Mouse (Mus musculus): ENCODE results near the gene Dmpk. TPM values are rescaled to one million over a fixed set of nuclear protein-coding genes. Genes with fewer than 3 reads are reported as not detected.

The Dmpk gene
- polyA plus RNA-seq, 1 experiment from 2014 or later = 73.9 TPM

DNA sequence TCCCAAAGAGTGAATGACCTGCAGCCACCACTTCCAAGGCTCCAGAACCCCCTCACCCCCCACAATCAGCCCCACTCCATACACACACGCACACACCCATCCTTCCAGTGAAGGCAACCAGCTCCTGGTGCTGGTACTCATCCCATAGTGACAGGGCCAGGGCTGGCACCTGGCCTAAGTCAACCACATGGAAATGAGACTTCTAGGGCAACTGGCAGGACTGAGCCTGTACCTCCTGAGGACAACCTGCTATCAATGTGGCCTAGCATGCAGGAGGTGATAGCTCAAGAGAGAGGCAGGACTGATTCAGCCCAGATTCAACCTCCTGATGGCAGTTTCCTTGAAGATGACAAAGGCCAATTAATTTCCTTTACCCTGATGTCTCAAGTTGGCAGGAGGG is 16.6 kb downstream of the Dmpk start:
- Histone ChIP-seq H3K4me1 (peaks cover 18% of the 10 kb centered on the region), H3K9ac (no peak overlapping the region), H3K36me3 (no peaks in the 10 kb centered on the region), H3K27ac (no peak overlapping the region), H3K27me3 (replicated peaks) (no peaks in the 10 kb centered on the region), H3K4me2 (no peak overlapping the region), H3K4me3 (replicated peaks) (no peak overlapping the region), H3K9me3 (no peaks in the 10 kb centered on the region)
- 79% methylated on average over 1 of the region's 1 CpGs for WGBS
- ATAC-seq (ENCODE audit: insufficient read depth, low FRiP score, low read depth) = no peak

DNA sequence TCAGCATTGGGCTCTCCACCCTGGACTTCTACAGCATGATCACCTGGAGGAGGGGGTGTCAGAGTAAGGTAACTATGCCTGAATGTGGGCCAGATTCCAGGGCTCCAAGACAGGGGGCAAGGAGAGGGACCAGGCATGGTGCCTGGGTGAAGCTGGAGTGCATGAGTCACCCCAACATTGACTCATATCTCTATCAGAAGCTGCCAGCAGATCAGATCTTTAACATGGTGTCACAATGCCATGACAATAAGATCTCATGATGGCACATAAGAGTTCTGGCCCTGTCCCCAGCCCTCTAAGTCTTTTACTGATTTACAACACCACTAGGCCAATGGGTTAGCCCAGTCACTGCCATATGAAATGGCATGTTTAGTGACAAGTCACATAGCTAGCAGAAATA is 20.1 kb downstream of the Dmpk start:
- H3K9ac ChIP-seq = no peak overlapping the region
- no peaks in the 10 kb centered on the region for H3K9me3 ChIP-seq
- no peaks in the 10 kb centered on the region; the same call in 1 of the 2 replicates for H3K4me1 ChIP-seq
- H3K27ac ChIP-seq = no peak overlapping the region
- no peak for ATAC-seq (ENCODE audit: insufficient read depth, low FRiP score, low read depth)
- H3K27me3 ChIP-seq (replicated peaks) = no peaks in the 10 kb centered on the region
- no peak overlapping the region for H3K4me3 ChIP-seq (replicated peaks)
- H3K36me3 ChIP-seq = no peaks in the 10 kb centered on the region
- H3K4me2 ChIP-seq = no peak overlapping the region

DNA sequence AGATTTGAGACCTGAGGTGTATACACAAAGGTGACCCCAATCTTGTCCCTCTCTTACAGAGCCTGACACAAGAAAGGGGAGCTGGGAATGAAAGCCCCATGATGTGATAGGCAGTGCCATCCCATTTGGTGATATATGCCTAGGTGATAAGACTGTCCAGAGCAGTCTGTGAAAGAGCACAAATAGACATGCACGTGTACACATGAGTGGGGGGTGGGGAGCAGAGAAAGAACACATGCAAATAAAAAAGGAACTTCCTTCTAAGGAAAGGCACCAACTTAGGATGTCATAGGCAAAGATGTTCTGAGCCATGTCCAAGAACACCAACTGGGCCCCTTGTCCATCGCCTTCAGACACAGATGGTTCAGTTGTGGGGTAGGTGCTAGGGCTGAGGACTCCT is 20.8 kb downstream of the Dmpk start:
- no peak overlapping the region for H3K27ac ChIP-seq
- no peak overlapping the region for H3K9ac ChIP-seq
- H3K36me3 ChIP-seq = no peaks in the 10 kb centered on the region
- H3K27me3 ChIP-seq (replicated peaks) = no peaks in the 10 kb centered on the region
- no peak overlapping the region for H3K4me2 ChIP-seq
- H3K4me1 ChIP-seq = no peaks in the 10 kb centered on the region
- no peaks in the 10 kb centered on the region for H3K9me3 ChIP-seq
- no peak for ATAC-seq (ENCODE audit: insufficient read depth, low FRiP score, low read depth)
- no peak overlapping the region for H3K4me3 ChIP-seq (replicated peaks)
- WGBS = 70% methylated on average over 2 of the region's 2 CpGs

DNA sequence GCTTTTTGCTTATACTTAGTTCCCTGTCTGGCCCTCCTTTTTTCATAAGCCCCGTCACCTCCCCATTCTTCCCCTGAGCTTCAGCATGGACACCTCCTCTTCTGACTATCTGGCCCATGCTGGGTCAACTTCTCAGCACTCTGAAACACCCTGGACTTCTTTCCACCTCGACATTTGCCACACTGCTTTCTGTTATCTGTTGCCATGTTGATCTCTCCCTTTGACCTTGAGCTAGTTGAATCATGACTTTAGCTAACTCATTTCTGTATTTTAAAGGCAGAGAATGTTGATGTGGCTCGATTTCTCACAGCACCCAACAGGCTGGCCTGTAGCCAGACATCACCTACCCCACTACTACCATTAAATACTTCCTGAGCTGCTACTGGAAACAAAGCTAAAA is 23.8 kb downstream of the Dmpk start:
- no peaks in the 10 kb centered on the region for H3K27me3 ChIP-seq (replicated peaks)
- no peak for ATAC-seq (ENCODE audit: insufficient read depth, low FRiP score, low read depth)
- no peak overlapping the region for H3K9ac ChIP-seq
- H3K4me2 ChIP-seq = no peak overlapping the region
- no peaks in the 10 kb centered on the region for H3K36me3 ChIP-seq
- no peak overlapping the region for H3K4me3 ChIP-seq (replicated peaks)
- 48% methylated on average over 3 of the region's 3 CpGs for WGBS
- no peak overlapping the region for H3K27ac ChIP-seq
- no peaks in the 10 kb centered on the region for H3K4me1 ChIP-seq
- H3K9me3 ChIP-seq = no peaks in the 10 kb centered on the region

DNA sequence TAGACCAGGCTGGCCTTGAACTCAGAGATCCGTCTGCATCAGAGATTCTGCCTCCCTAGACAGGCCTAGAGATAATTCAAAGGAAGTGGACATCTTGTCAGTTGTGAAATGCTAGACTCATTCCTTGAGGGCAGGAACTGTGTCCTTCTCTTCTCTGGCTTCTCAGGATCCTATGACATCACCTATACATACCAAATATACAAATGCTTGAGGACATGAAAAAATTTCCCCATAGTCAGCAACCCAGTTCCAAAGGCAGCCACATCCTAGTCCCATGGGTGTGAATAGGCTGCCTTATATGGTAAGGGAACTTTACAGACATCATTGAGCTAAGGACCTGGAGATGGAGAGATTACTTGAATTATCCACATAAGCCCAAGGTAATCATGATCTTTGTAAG is 25.9 kb downstream of the Dmpk start:
- Histone ChIP-seq H3K27me3 (replicated peaks) (no peaks in the 10 kb centered on the region), H3K36me3 (no peaks in the 10 kb centered on the region), H3K27ac (no peak overlapping the region), H3K4me1 (no peaks in the 10 kb centered on the region), H3K9ac (no peak overlapping the region), H3K9me3 (no peaks in the 10 kb centered on the region), H3K4me3 (replicated peaks) (no peak overlapping the region), H3K4me2 (no peak overlapping the region)
- 74% methylated on average over 1 of the region's 1 CpGs for WGBS
- no peak for ATAC-seq (ENCODE audit: insufficient read depth, low FRiP score, low read depth)

DNA sequence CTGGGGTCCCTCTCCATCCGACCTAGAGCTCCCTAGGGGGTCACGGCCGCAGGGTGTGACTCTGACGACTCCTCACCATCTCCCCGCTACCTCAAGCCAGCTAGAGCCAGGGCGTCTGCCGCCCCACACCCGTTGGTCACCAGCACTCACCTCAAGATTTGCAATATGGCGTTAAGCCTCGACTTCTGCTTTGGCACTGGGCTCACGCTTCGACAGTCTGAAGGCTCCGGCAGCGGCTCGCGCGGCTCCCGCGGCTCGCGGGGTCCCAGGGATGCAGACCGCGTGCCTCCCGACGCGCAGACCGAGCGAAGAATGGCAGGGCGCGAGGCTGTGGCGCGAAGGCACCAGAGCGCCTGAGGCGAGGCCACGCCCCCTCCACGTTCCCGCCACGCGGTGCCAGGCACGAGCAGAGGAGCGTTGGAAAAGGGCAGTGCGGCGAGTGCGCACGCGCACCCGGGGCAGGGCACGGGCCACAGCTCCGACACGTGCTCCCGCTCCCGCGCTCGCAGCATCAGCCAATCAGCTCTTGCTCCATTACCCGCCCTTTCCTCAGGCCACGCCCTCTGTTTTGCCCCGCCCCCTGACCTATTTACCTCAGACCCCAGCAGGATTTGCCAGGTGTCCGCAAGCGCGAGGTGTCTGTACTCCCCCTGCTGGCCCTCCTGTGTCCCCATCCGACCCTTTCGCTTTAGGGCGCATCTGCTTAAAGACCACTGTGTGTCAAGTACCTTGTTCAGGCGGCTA is 34.6 kb downstream of the Dmpk start, which contains the start of gene Gm4969:
Gene Gm4969, minus strand, starts transcription at position 341 of the 744 bp plus-strand sequence.
- H3K9ac ChIP-seq = no peak within 1 kb of the TSS
- 22% methylated on average over 64 of the region's 64 CpGs for WGBS
- H3K9me3 ChIP-seq = no peaks in the 10 kb centered on the region; the same call in 1 of the 2 replicates

DNA sequence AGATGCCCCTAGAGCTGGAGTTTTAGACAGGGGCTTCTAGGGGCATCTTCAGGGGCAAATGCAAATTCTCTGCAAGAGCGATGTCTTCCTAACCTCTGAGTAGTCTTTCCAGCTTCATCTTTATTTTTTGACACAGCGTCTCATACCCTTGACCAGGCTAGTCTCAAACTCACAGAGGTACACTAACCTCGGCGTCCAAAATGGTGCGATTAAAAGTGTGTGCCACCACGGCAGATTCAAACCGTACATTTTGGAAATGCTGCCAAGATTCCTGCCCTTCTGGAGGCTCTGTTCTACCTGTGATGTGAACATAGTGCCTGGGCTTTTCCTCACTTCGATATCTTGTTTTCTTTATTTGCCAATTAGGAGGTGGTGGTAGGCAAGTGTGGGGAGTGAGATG is 35.4 kb downstream of the Dmpk start:
- Histone ChIP-seq H3K9me3 (no peaks in the 10 kb centered on the region; the same call in 1 of the 2 replicates), H3K4me2 (no peak overlapping the region), H3K4me1 (peaks cover 23% of the 10 kb centered on the region), H3K4me3 (replicated peaks) (no peak overlapping the region), H3K27me3 (replicated peaks) (no peaks in the 10 kb centered on the region), H3K9ac (no peak overlapping the region), H3K27ac (no peak overlapping the region), H3K36me3 (no peaks in the 10 kb centered on the region)
- 92% methylated on average over 8 of the region's 8 CpGs for WGBS
- ATAC-seq (ENCODE audit: insufficient read depth, low FRiP score, low read depth) = no peak

More for the DNA sequence above, 34.6 kb downstream of the Dmpk start, which contains the start of gene Gm4969:
- Histone ChIP-seq H3K27ac (no peak within 1 kb of the TSS), H3K27me3 (replicated peaks) (no peaks in the 10 kb centered on the region), H3K4me2 (peak within 1 kb of the TSS; percentile 59), H3K4me1 (peaks cover 23% of the 10 kb centered on the region), H3K36me3 (no peaks in the 10 kb centered on the region), H3K4me3 (replicated peaks) (peak within 1 kb of the TSS; percentile 32)
- peak; percentile 15; the same call in 1 of the 2 replicates for ATAC-seq (ENCODE audit: insufficient read depth, low FRiP score, low read depth)

DNA sequence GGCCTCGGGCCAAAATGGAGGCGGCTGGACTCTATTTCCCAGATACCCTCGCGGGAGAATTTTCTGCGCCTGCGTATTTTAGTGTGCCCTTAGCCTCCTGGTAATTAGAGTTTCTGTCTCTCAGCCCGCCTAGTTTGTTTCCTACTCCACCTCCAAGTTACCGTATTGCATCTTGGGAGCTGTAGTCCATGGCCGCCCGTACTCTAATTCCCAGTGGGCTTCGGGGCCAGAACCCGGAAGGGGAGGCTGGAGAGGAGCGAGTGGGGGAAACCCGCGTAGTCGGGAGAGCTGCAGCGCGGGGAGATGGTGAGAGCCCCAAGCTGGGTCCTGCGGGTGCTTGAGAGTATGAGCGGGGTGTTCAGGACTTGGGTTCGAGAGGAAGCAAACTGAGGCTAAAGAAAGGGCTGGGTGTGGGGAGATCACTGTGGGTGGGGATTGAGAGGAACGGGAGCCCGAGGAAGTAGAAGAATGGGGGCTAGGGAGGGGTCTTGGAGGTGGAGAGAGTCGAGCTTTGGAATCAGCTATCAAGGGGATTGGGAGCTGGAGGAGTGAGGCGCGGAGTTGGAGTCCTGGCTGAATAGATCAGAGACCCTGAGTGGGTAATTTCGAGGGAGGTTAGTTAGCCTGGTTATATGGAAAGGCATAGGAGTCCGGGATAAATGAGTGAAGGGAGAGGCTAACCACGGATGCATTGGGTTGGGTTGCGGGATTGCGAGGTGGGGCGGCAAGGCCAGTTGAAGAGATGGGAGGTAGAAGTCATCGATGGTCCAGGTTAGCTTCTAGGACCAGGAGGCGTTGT is 36.2 kb downstream of the Dmpk start, which contains the start of gene Fbxo46:
Gene Fbxo46, plus strand, starts transcription at position 229 of the 799 bp plus-strand sequence.
- ATAC-seq (ENCODE audit: insufficient read depth, low FRiP score, low read depth) = peak; percentile 95
- H3K27me3 ChIP-seq (replicated peaks) = no peaks in the 10 kb centered on the region
- WGBS = 2% methylated on average over 34 of the region's 34 CpGs

DNA sequence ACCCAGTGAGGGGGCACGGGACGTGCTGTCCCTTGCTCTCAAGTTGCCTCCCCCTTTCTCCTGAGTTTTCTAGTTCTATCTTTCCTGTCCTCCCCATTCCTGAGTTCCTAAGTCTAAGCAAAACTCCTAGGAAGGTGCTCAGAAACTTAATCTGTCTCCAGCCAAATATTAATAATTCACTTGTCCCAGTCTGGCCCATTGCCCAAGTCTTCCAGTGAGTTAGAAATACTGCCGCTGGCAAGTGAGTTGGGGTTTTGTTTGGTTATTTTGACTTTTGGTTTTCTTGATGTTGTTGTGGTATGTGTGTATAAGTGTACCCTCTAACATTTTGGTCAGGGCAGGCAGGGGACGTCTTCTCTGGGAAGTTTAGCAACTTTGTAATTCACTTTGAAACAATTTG is 38.0 kb downstream of the Dmpk start:
- Histone ChIP-seq H3K27ac (no peak overlapping the region), H3K4me2 (no peak overlapping the region)
- 92% methylated on average over 4 of the region's 4 CpGs for WGBS

More for the DNA sequence above, 36.2 kb downstream of the Dmpk start, which contains the start of gene Fbxo46:
- Histone ChIP-seq H3K9me3 (no peaks in the 10 kb centered on the region; the same call in 1 of the 2 replicates), H3K4me3 (replicated peaks) (peak within 1 kb of the TSS; percentile 68), H3K36me3 (no peaks in the 10 kb centered on the region), H3K4me1 (peaks cover 23% of the 10 kb centered on the region), H3K4me2 (peak within 1 kb of the TSS; percentile 84), H3K27ac (0 out of 2 replicates have a peak within 1 kb of the TSS, but pooled peaks have one; percentile 40), H3K9ac (peak within 1 kb of the TSS; percentile 76)

DNA sequence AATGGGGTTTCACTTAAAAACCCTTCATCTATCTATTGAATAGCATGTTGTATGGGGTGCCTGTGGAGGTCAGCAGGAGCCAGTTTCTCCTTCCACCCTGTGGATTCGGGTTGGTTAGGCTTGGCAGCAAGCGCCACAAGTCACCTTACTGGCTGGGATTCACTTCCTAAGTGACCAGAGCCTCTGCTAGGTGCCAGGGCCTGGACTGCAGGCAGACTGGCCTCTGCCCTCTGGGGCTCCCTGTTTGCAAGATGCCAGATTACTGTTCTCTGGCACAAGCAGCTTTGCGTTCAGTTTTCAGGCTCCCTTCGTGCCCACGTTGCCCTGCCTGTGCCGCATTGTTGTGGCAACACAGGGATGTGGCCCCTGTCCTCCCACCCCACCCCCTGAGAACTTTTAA is 41.1 kb downstream of the Dmpk start:
- H3K36me3 ChIP-seq = no peaks in the 10 kb centered on the region
- no peaks in the 10 kb centered on the region for H3K9me3 ChIP-seq
- no peak for ATAC-seq (ENCODE audit: insufficient read depth, low FRiP score, low read depth)
- no peaks in the 10 kb centered on the region for H3K27me3 ChIP-seq (replicated peaks)
- H3K27ac ChIP-seq = no peak overlapping the region
- no peak overlapping the region for H3K9ac ChIP-seq
- no peak overlapping the region for H3K4me2 ChIP-seq
- peaks cover 16% of the 10 kb centered on the region; the same call in 1 of the 2 replicates for H3K4me1 ChIP-seq
- WGBS = 86% methylated on average over 6 of the region's 6 CpGs
- no peak overlapping the region for H3K4me3 ChIP-seq (replicated peaks)

More for the DNA sequence above, 38.0 kb downstream of the Dmpk start:
- no peak overlapping the region for H3K9ac ChIP-seq
- H3K4me1 ChIP-seq = peaks cover 23% of the 10 kb centered on the region
- H3K4me3 ChIP-seq (replicated peaks) = no peak overlapping the region
- H3K36me3 ChIP-seq = no peaks in the 10 kb centered on the region
- H3K27me3 ChIP-seq (replicated peaks) = no peaks in the 10 kb centered on the region
- no peak for ATAC-seq (ENCODE audit: insufficient read depth, low FRiP score, low read depth)
- H3K9me3 ChIP-seq = no peaks in the 10 kb centered on the region; the same call in 1 of the 2 replicates

DNA sequence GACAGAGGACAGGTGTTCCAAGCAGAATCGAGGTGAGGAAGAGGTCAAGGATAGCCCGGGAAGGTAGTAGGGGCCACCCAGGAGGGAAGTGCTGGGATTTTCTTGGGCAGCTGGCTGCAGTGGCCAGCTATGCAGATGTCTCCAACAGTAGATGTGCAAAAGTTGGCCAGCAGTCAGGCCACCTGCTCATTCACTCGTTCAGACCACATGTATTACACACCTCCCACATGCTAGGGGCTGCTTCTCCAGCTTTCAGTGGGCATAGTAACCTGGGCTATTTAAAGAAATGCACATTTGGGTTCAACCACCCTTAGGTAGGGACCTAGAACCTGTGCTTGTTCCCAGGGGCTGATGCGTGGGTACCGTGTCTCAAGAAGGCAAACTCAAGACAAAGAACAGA is 44.1 kb downstream of the Dmpk start:
- Histone ChIP-seq H3K4me3 (replicated peaks) (no peak overlapping the region), H3K36me3 (no peaks in the 10 kb centered on the region), H3K27ac (no peak overlapping the region), H3K9me3 (no peaks in the 10 kb centered on the region), H3K9ac (no peak overlapping the region), H3K4me1 (peaks cover 6% of the 10 kb centered on the region; the same call in 1 of the 2 replicates), H3K27me3 (replicated peaks) (no peaks in the 10 kb centered on the region), H3K4me2 (no peak overlapping the region)
- 75% methylated on average over 5 of the region's 5 CpGs for WGBS
- ATAC-seq (ENCODE audit: insufficient read depth, low FRiP score, low read depth) = no peak

DNA sequence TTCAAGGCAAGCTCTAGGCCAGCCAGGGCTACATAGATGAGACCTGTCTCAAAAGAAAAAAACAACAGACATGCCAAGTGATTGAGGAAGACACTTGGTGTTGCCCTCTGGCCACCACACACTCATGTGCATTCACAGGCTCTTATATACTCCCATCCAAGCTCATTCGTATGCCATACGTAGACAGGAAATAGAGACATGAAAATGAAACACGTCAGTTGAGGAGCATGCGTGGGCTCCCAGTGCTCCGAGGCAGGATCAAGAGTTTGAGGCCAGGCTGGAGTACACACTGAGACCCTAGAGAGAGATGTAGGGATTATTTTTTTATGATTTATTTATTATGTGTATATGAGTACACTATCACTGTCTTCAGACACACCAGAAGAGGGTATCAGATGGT is 45.7 kb downstream of the Dmpk start:
- peaks cover under 1% of the 10 kb centered on the region; the same call in 1 of the 2 replicates for H3K36me3 ChIP-seq
- ATAC-seq (ENCODE audit: insufficient read depth, low FRiP score, low read depth) = no peak
- H3K4me2 ChIP-seq = no peak overlapping the region
- no peak overlapping the region for H3K4me3 ChIP-seq (replicated peaks)
- no peak overlapping the region for H3K9ac ChIP-seq
- no peaks in the 10 kb centered on the region for H3K27me3 ChIP-seq (replicated peaks)
- WGBS = 89% methylated on average over 5 of the region's 5 CpGs
- no peak overlapping the region for H3K27ac ChIP-seq
- H3K4me1 ChIP-seq = peaks cover 6% of the 10 kb centered on the region; the same call in 1 of the 2 replicates
- H3K9me3 ChIP-seq = no peaks in the 10 kb centered on the region

All from stomach, embryonic 15.5 days (tissue).